Mouse (Mus musculus) stomach, postnatal 0 days (tissue): ENCODE data around the gene Limd1.

Experiments
- CTCF ChIP-seq: IDR thresholded peaks from 2 replicates; pipeline ENCODE4 v1.5.1; 2016; ENCODE audit warnings: antibody characterized with exemption, low read depth, mild to moderate bottlenecking, moderate library complexity
- EP300 ChIP-seq: optimal IDR thresholded peaks from 2 replicates; pipeline ENCODE3; 2016; ENCODE audit warnings: antibody characterized with exemption

- TF ChIP-seq EP300 = no peak
- TF ChIP-seq CTCF = no peak
Measured at GRCm38 (mm10) chr9:123480253-123480921, 1.9 kb downstream of the Limd1 start.
